Mouse (Mus musculus): ENCODE measurements around the gene Olfr1141. TPM values are rescaled to one million over a fixed set of nuclear protein-coding genes. Genes with fewer than 3 reads are reported as not detected.

The Olfr1141 gene
- not detected for polyA plus RNA-seq (2014; fragmentation: Illumina TruSeq; extraction: RNeasy Lipid Tissue Mini Kit (QIAGEN cat#74804); ENCODE audit: low read depth, low replicate concordance)

DNA sequence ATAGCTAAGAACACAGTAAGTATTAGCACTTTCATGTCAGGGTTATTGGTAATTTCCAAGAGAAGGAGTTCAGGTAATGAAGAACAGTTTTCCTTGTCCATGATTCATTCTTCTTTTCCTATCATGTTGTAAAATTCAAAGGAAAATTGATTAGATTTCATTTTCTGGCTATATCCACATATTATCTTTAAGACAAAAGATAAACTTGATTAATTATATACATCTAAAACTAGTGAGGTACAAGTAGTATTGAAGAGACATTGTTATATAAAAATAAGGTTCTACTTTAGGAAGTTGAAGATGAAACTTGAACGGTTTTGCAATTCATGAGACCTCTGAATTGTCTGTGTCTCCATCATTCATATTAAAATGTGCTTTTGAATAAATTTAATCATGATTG, at the start of gene Olfr1141:
TSS of gene Olfr1141 (minus strand) at position 101 of the 400 bp plus-strand sequence.

DNA sequence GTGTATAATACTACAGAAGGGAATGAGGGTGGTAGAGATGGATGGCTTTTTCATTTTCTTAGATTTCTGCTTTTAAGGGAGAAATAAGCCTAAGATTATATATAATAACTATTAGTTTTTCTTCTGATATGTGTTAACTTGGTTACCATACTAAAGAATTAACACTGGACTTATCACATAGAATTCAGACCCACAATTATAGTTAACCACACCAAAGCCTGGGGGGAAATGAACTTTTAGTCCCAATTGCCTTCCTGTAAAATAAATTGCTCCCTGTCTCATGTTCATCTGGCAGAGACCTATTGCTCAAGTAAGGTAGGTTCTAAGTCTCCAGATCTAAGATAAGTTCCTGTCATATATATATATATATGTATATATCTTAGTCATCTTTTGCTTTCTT, 46.5 kb upstream of the Olfr1141 start, which contains the start of gene Olfr1143:
TSS of gene Olfr1143 (plus strand) at position 301 of the 400 bp plus-strand sequence.

DNA sequence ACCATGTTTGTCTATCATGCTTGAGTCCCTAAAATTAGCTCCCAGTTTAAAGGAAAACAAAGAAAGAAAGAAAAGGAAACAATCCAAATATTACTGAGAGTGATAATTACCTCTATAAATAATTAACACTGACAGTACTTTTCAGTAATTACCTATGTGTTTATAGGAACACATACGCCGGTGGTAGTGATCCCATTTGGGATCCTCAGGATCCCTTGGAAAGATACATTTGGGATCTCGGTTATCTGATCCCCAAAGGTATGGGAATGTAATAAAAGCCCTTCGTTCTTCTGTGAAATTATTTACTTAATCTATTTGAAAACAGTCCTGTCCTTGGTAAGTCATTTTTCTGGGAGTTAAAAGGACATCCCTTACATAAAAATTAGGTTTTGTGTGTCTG, 25.4 kb upstream of the Olfr1141 start, which contains the start of gene Olfr152:
TSS of gene Olfr152 (plus strand) at position 301 of the 400 bp plus-strand sequence.

DNA sequence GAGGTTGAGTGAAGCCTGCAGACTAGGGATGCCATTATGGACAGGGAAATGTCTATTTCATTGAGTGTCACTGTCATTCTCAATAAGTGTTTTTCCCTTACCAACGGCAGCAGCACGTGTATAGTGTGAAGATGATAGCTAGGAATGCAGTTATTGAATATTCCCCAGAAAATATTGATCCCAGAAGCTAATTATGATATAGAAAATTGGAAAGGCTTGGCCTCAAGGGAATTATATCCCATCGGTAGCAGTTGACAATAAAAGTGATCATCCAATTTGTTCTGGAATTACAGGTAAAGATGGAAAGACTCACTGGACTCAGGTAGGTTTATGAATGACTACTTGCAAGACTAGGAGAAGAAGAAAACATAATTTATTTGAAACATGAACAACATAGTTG, 10.3 kb downstream of the Olfr1141 start, which contains the start of gene Olfr1140:
TSS of gene Olfr1140 (plus strand) at position 301 of the 400 bp plus-strand sequence.

GRCm38 (mm10) chr2:87739878-87740277, 13.9 kb downstream of the Olfr1141 start, which contains the start of gene Olfr1138:
Gene Olfr1138, minus strand, starts transcription at chr2:87739978.

DNA sequence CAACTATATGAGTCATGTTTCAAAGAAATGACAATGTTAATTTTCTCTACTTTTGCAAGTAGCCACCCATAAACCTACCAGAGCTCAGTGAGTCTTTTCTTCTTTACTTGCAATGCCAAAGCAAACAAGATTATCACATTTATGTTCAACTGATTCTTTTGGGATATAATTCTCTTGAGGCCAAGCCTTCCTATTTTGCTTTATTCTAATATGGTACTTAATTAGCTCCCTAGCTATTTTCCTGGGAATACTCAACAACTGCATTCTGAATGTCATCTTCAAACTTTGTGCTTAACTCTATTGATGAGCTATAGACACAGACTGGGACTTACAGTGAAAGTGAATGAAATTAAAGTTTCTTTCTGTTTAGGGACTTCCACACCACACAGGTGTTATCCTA, 40.7 kb downstream of the Olfr1141 start, which contains the start of gene Olfr1137:
TSS of gene Olfr1137 (minus strand) at position 101 of the 400 bp plus-strand sequence.

Other genes starting within 250 kb of the Olfr1141 start
- not detected for gene Pramel6, start 247.4 kb downstream of the Olfr1141 start, polyA plus RNA-seq (2014; fragmentation: Illumina TruSeq; extraction: RNeasy Lipid Tissue Mini Kit (QIAGEN cat#74804); ENCODE audit: low read depth, low replicate concordance)
- not detected for gene Olfr153, start 222.2 kb downstream of the Olfr1141 start, polyA plus RNA-seq (2014; fragmentation: Illumina TruSeq; extraction: RNeasy Lipid Tissue Mini Kit (QIAGEN cat#74804); ENCODE audit: low read depth, low replicate concordance)
- not detected for gene Olfr1128, start 208.4 kb downstream of the Olfr1141 start, polyA plus RNA-seq (2014; fragmentation: Illumina TruSeq; extraction: RNeasy Lipid Tissue Mini Kit (QIAGEN cat#74804); ENCODE audit: low read depth, low replicate concordance)
- not detected for gene Olfr1129, start 180.1 kb downstream of the Olfr1141 start, polyA plus RNA-seq (2014; fragmentation: Illumina TruSeq; extraction: RNeasy Lipid Tissue Mini Kit (QIAGEN cat#74804); ENCODE audit: low read depth, low replicate concordance)
- gene Olfr1130, start 147.8 kb downstream of the Olfr1141 start, polyA plus RNA-seq (2014; fragmentation: Illumina TruSeq; extraction: RNeasy Lipid Tissue Mini Kit (QIAGEN cat#74804); ENCODE audit: low read depth, low replicate concordance) = not detected
- not detected for gene Olfr1131, start 126.9 kb downstream of the Olfr1141 start, polyA plus RNA-seq (2014; fragmentation: Illumina TruSeq; extraction: RNeasy Lipid Tissue Mini Kit (QIAGEN cat#74804); ENCODE audit: low read depth, low replicate concordance)
- not detected for gene Olfr1132, start 116.5 kb downstream of the Olfr1141 start, polyA plus RNA-seq (2014; fragmentation: Illumina TruSeq; extraction: RNeasy Lipid Tissue Mini Kit (QIAGEN cat#74804); ENCODE audit: low read depth, low replicate concordance)
- not detected for gene Olfr1133, start 106.6 kb downstream of the Olfr1141 start, polyA plus RNA-seq (2014; fragmentation: Illumina TruSeq; extraction: RNeasy Lipid Tissue Mini Kit (QIAGEN cat#74804); ENCODE audit: low read depth, low replicate concordance)
- gene Olfr1134, start 95.5 kb downstream of the Olfr1141 start, polyA plus RNA-seq (2014; fragmentation: Illumina TruSeq; extraction: RNeasy Lipid Tissue Mini Kit (QIAGEN cat#74804); ENCODE audit: low read depth, low replicate concordance) = not detected
- gene Olfr1135, start 80.3 kb downstream of the Olfr1141 start, polyA plus RNA-seq (2014; fragmentation: Illumina TruSeq; extraction: RNeasy Lipid Tissue Mini Kit (QIAGEN cat#74804); ENCODE audit: low read depth, low replicate concordance) = not detected
- not detected for gene Olfr1136, start 60.0 kb downstream of the Olfr1141 start, polyA plus RNA-seq (2014; fragmentation: Illumina TruSeq; extraction: RNeasy Lipid Tissue Mini Kit (QIAGEN cat#74804); ENCODE audit: low read depth, low replicate concordance)
- not detected for gene Olfr1137, start 40.8 kb downstream of the Olfr1141 start, polyA plus RNA-seq (2014; fragmentation: Illumina TruSeq; extraction: RNeasy Lipid Tissue Mini Kit (QIAGEN cat#74804); ENCODE audit: low read depth, low replicate concordance)
- not detected for gene Olfr1138, start 14.0 kb downstream of the Olfr1141 start, polyA plus RNA-seq (2014; fragmentation: Illumina TruSeq; extraction: RNeasy Lipid Tissue Mini Kit (QIAGEN cat#74804); ENCODE audit: low read depth, low replicate concordance)
- gene Olfr1140, start 10.2 kb downstream of the Olfr1141 start, polyA plus RNA-seq (2014; fragmentation: Illumina TruSeq; extraction: RNeasy Lipid Tissue Mini Kit (QIAGEN cat#74804); ENCODE audit: low read depth, low replicate concordance) = not detected
- not detected for gene Olfr152, start 25.5 kb upstream of the Olfr1141 start, polyA plus RNA-seq (2014; fragmentation: Illumina TruSeq; extraction: RNeasy Lipid Tissue Mini Kit (QIAGEN cat#74804); ENCODE audit: low read depth, low replicate concordance)
- not detected for gene Olfr1143, start 46.6 kb upstream of the Olfr1141 start, polyA plus RNA-seq (2014; fragmentation: Illumina TruSeq; extraction: RNeasy Lipid Tissue Mini Kit (QIAGEN cat#74804); ENCODE audit: low read depth, low replicate concordance)
- not detected for gene Olfr1145, start 55.8 kb upstream of the Olfr1141 start, polyA plus RNA-seq (2014; fragmentation: Illumina TruSeq; extraction: RNeasy Lipid Tissue Mini Kit (QIAGEN cat#74804); ENCODE audit: low read depth, low replicate concordance)
- gene Olfr1148, start 76.5 kb upstream of the Olfr1141 start, polyA plus RNA-seq (2014; fragmentation: Illumina TruSeq; extraction: RNeasy Lipid Tissue Mini Kit (QIAGEN cat#74804); ENCODE audit: low read depth, low replicate concordance) = not detected
- gene Olfr1150-ps1, start 90.0 kb upstream of the Olfr1141 start, polyA plus RNA-seq (2014; fragmentation: Illumina TruSeq; extraction: RNeasy Lipid Tissue Mini Kit (QIAGEN cat#74804); ENCODE audit: low read depth, low replicate concordance) = not detected
- gene Olfr1151, start 101.9 kb upstream of the Olfr1141 start, polyA plus RNA-seq (2014; fragmentation: Illumina TruSeq; extraction: RNeasy Lipid Tissue Mini Kit (QIAGEN cat#74804); ENCODE audit: low read depth, low replicate concordance) = not detected
- gene Olfr1152, start 112.5 kb upstream of the Olfr1141 start, polyA plus RNA-seq (2014; fragmentation: Illumina TruSeq; extraction: RNeasy Lipid Tissue Mini Kit (QIAGEN cat#74804); ENCODE audit: low read depth, low replicate concordance) = not detected
- gene Olfr1153, start 141.0 kb upstream of the Olfr1141 start, polyA plus RNA-seq (2014; fragmentation: Illumina TruSeq; extraction: RNeasy Lipid Tissue Mini Kit (QIAGEN cat#74804); ENCODE audit: low read depth, low replicate concordance) = not detected
- gene Olfr1154, start 151.2 kb upstream of the Olfr1141 start, polyA plus RNA-seq (2014; fragmentation: Illumina TruSeq; extraction: RNeasy Lipid Tissue Mini Kit (QIAGEN cat#74804); ENCODE audit: low read depth, low replicate concordance) = not detected
- gene Olfr1155, start 191.1 kb upstream of the Olfr1141 start, polyA plus RNA-seq (2014; fragmentation: Illumina TruSeq; extraction: RNeasy Lipid Tissue Mini Kit (QIAGEN cat#74804); ENCODE audit: low read depth, low replicate concordance) = not detected
- gene Olfr1156, start 199.1 kb upstream of the Olfr1141 start, polyA plus RNA-seq (2014; fragmentation: Illumina TruSeq; extraction: RNeasy Lipid Tissue Mini Kit (QIAGEN cat#74804); ENCODE audit: low read depth, low replicate concordance) = not detected
- not detected for gene Olfr1157, start 214.3 kb upstream of the Olfr1141 start, polyA plus RNA-seq (2014; fragmentation: Illumina TruSeq; extraction: RNeasy Lipid Tissue Mini Kit (QIAGEN cat#74804); ENCODE audit: low read depth, low replicate concordance)
- gene Olfr74, start 220.7 kb upstream of the Olfr1141 start, polyA plus RNA-seq (2014; fragmentation: Illumina TruSeq; extraction: RNeasy Lipid Tissue Mini Kit (QIAGEN cat#74804); ENCODE audit: low read depth, low replicate concordance) = not detected
- gene Olfr1158, start 236.1 kb upstream of the Olfr1141 start, polyA plus RNA-seq (2014; fragmentation: Illumina TruSeq; extraction: RNeasy Lipid Tissue Mini Kit (QIAGEN cat#74804); ENCODE audit: low read depth, low replicate concordance) = not detected

Data from adipose tissue, adult 10 weeks (tissue).